Mouse (Mus musculus) cerebellum, adult 2 months (tissue): Measurements from ENCODE around the gene Gng7.

ENCODE experiments used
- CTCF ChIP-seq: fragments of 200-500 bp; IDR thresholded peaks from 2 replicates; pipeline ENCODE4 v1.5.1; 2011; ENCODE audit warnings: low read depth, mild to moderate bottlenecking, control low read depth, low read length, moderate library complexity, borderline replicate concordance; ENCODE audit not compliant: insufficient read depth
- POLR2A ChIP-seq: fragments of 200-500 bp; IDR thresholded peaks from 2 replicates; pipeline ENCODE4 v1.6.1; 2011; ENCODE audit warnings: low read length, control low read depth, borderline replicate concordance; ENCODE audit not compliant: insufficient read depth

- TF ChIP-seq CTCF (peak; percentile 88), POLR2A (no peak)
These were observed 59.2 kb downstream of the Gng7 start for GRCm38 (mm10) chr10:80955536-80955935.
